Mouse (Mus musculus) cerebellum, postnatal 25 days (tissue): ENCODE data around the gene Pml.
A peak's percentile ranks its signal among the peaks of the same experiment; 100 is the strongest.

ENCODE experiments used
- DNase-seq, 2 experiments: peaks; one replicate each; pipeline ENCODE4 v3.0.0; 2021; ENCODE audit warnings: mixed read lengths in 2 of 2

Pml gene

GRCm38 (mm10) chr9:58231746-58232145 is 17.8 kb downstream of the Pml start:
- no peak for DNase-seq

- no peak for DNase-seq
Measured at GRCm38 (mm10) chr9:58228777-58229466, 20.7 kb downstream of the Pml start.

DNA sequence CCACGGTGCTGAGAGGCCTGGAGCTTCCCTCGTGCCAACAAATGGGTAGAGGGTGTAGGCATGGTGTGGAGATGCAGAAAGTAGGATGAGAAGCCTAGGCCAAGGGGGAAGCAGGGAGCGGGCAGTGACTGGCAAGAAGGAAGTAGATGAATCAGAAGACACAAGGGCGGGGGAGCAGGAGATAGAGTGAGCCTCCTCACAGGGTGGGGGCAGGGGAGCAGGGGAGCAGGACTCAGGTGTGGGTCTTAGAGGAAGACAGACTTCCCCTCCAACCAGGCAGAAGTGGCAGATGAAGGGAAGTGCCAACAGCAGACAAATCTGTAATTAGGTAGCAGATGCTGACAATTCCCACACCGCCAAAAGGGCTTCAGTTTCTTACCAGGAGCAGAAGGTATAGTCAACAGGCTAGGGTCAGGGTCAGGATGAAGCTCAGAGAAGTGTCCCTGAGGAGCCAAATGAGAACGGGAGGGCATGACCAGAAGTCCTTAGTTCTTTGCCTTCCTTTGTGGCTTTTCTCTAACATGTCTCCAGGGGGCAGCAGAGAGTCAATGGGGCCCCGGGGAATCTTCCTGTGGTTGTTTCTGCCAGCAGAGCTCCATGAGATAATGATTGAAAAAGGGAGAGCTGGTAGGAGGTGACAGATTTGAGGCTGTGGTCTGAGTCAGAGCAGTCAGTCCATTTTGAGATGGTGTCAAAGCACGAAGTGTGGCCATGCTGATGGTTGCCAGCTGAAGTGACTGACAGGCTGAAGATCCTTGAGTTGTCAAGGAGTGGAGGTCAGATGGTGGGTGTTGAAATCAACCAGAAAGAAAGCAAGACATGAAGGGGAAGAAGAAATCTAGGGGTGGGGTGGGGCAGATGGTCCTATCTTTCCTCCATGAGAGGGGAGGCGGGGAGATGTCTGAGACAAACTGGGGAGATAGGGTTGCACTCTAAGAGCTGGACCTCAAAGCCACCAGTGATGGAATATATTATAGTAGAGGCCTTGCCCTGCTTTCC is 23.4 kb downstream of the Pml start:
- peak; percentile 48 to 58 for DNase-seq

GRCm38 (mm10) chr9:58224356-58224755 is 25.2 kb downstream of the Pml start:
- DNase-seq: no peak

DNA sequence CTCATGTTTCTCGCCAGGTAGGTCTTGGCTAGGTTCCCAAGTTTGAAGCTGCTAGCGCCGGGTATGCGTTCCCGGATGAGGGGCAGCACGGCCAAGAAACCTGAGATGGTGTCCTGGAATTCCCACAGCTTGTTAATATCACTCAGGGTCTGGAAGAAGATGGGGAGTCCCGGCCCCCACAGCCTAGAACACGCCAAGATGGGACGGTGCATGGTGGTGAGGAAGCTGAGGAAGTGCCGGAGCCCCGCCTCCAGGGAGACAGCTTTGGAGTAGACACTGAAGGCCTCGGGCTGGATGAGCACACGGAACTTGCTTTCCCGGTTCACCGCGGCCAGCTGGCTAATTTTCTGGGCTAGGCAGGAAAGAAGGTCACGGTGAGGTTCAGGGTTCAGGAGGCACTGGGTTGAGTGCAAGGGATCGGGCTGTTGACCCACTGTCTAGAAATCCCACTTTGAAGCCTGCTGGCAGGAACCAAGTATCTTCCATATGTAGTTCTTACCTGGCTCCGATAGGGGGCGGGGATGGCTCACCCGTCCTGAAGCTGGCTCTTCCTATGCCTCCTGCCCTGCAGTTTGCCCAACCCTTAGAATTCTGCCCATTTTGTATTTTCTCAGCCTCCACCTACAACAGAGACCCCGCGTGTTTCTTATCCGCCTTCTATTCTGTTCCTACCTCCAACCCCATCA is 29.2 kb downstream of the Pml start:
- peak; percentile 51 to 73 for DNase-seq

DNA sequence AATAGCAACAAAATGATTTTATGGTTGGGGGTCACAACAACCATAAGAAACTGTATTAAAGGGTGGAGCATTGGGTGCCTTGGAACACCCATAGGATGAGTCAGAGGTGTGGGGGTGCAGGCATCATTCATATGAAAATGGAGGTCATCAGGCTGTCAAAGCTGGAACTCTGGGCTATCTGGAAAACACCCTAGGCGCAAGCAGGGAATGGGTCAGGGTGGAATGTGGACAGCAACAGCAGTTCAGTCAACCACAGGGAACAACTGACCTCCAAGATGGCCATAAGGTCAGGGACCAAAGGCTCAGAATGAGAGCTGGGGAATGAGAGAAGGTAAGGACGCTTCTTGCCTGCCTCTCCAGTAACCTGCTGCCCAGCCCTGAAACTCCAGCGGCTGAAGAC is 31.0 kb downstream of the Pml start:
- no peak for DNase-seq

DNA sequence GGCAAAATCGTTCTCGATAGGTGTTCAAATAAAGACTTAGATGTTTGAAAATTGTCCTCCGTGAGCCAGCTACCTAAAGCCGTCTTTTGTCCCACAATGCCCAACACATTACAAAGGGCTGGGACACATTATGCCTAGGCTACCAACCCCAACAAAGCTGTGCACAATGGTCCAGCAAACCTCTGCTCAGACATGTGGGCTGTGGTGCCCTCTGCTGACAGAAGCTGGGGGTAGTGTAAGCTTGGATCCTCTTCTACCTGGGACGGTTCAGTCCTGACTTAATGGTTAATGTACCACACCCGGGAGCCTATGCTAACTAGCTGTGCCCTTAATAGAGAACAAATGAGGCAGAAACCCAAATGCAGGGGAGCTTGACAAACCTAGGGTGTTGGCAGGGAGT is 33.2 kb downstream of the Pml start:
- peak; percentile 54 to 70 for DNase-seq

GRCm38 (mm10) chr9:58214519-58215180 is 34.9 kb downstream of the Pml start:
- no peak for DNase-seq

GRCm38 (mm10) chr9:58213865-58214264 is 35.7 kb downstream of the Pml start:
- no peak for DNase-seq

GRCm38 (mm10) chr9:58213377-58213776 is 36.2 kb downstream of the Pml start:
- no peak for DNase-seq

DNA sequence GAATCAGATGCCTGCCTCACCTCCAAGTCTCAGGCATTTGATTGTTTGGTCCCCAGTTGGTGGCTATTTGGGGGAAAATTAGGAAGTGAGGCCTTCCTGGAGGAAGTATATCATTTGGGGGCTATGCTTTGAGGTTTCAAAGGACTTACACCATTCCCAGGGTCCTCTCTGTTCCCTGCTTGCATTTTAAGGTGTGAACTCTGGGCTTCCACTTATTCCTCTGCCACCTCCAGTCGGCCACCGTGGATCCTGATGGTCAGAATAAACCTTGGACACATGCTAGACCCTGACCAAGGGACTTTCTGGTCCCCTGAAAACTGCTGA is 39.3 kb downstream of the Pml start:
- DNase-seq: no peak

- no peak for DNase-seq
Measured at GRCm38 (mm10) chr9:58209462-58210303, 39.9 kb downstream of the Pml start.

GRCm38 (mm10) chr9:58206013-58206412 is 43.6 kb downstream of the Pml start:
- peak; percentile 35 to 37 for DNase-seq

DNA sequence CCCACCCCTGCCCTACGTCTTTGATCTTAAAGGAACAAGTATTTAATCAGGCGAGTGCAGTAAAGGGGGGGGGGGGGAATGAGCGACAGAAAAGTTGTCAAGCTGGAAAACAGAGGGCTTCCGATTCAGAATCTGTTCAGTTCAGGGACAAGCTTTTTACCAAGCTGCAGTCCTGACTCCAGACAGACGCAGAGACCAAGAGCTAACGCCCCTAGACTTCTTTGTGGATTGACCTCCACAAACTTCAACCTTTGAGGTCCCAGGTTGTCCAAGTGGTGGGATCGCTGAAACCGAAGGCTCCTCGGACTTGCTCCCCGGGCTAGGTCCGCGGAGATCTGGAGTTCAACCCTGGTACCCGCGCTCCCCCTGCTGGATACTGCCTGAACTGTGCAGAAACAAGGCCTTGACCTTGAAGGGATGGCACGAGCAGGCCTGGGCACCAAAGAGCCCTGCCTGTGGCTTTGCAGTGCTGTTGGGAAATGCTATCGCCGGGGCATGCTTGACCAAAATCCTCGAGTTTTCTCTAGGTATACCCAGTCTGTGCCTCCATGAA is 45.1 kb downstream of the Pml start:
- DNase-seq: peak; percentile 97

GRCm38 (mm10) chr9:58203516-58204447 is 45.8 kb downstream of the Pml start, which contains the start of the genes Islr and Islr2:
Gene Islr (minus strand): TSS chr9:58204306.
Gene Islr2 (minus strand): TSS chr9:58204319.
- DNase-seq: peak; percentile 47 to 61

GRCm38 (mm10) chr9:58202676-58203453 is 46.7 kb downstream of the Pml start:
- no peak for DNase-seq

GRCm38 (mm10) chr9:58201861-58202549 is 47.6 kb downstream of the Pml start:
- peak; percentile 26 to 37 for DNase-seq

DNA sequence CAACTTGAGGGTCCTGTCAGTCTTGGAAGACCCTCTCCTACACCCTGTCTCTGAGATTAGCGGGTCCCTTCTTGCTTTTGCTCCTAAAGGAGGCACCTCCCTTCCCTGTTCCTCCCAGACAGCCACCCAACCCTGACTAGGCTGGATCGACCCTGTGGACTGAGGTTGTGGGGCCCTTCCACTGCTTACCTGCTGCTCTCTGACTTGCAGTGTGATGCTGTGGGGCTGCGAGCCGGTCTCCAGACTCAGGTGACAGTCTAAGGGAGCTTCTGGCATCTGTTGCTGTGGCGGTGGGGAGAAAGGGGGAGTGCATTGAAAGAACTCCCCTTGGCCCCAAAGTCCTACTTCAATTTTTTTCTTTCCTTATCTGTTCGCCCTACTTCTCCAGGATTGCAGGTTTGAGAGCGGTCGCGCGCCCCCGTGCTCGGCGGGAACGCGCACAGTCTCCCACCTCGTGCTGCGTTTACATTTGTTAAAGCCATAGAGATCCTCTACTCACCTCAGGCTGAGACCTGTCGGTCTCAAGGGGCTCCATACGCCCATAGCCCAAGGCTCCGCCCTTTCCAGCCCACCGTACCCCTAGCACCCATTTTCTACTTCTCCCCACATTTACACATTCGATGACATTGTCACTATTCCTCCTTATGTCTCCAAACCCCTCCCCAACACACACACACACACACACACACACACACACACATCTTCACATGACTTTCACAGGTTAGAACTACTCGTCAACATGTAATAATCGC is 48.3 kb downstream of the Pml start:
- peak; percentile 26 to 28 for DNase-seq
